Mouse (Mus musculus) layer of hippocampus, adult 9-10 months (tissue): ENCODE data around the gene Cabp4.

Experiments
- DNase-seq: peaks from one replicate; pipeline ENCODE4 v3.0.0; 2022; ENCODE audit warnings: low spot score

Cabp4 gene

DNA sequence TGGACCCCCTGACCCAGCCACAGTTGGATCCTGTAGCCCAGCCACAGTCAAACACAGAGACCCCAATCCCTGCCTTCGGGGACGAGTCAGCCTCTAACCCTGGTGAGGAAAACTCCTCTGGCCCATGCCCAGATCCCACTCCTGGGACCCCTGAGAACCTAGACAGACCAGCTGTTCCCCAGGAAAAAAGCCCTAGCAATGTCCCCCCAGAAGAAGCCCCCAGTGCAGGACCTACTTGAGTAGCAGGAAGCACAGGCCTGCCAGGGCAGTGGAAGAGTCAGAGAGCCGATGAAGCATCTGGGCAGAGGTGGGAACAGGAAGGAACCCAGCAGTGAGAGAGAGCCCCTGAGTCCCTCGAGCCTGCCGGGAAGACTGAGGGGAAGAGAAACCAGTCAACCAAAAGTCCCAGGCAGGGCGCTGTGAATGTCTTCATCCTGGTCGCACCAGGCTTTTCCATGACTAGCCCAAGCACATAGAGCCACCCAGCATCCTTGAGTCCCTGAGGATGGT lies at the start of gene Cabp4:
Cabp4 (minus strand) TSS at position 275 of the 510 bp plus-strand sequence.
- DNase-seq = no peak

GRCm38 (mm10) chr19:4193129-4193528 lies 49.3 kb upstream of the Cabp4 start:
- no peak for DNase-seq

DNA sequence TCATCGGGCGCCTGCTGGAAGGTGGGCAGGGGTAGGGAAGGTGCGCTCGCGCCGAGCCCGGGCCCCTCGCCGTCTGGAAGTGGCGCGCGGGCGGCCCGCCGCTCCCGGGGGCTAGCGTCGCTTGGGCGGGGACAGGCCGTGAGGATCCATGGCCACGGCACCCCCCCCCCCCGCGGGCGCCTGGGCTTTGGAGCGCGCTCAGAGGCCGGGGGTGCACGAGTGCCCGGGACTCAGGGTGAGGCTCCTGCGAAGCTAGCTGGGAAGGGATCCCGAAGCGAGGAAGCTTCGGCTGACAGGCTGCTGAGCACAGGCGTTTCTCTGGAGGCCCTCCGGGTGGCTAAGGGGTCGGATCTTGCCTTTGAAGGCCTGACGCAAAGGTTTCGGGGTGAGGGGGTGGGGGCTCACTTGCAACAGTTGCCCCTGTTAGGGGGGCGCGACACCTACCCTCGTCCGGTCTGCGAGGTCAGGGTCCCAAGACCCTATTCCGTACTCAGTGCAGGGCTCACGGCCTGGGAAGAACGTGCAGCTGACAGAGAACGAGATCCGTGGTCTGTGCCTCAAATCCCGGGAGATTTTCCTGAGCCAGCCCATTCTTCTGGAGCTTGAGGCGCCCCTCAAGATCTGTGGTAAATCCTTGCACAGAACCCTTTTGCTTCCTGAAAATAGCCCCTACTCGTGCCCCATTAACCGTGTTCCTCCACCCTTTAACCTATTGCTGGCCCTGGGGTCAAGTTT lies 48.6 kb upstream of the Cabp4 start:
- DNase-seq = no peak

DNA sequence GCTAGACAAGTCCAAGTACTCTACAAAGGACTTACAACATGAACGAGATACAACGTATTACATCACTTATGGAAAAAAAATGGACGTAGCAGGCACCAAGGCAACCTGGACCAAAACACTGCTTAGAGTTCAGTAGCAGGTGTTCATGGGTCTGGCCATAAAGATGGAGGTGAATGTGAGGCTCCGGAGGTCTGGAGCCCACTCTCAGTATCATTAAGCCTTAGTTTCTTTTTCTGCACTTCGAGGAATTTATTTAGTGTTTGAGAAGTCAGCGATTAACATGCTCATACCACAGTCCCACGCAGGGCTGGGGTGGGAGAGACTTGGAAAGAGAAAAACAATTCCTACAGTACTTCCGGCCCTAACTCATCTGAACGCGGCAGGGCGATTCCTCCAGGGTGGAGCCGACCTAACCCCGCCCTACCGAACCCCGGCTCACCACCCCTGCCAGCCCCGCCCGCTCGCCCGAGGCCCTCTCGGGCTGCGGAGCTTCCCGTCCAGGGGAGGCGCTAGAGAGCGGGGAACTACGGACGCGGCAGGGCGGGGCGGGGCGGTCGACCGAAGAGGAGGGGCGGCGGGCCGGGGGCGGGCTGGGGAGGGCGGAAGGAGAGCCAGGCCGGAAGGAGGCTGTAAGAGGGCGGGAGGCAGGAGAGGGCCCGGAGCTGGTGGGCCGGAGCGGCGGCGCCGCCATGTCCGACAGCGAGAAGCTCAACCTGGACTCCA lies 47.9 kb upstream of the Cabp4 start, which contains the start of gene Ppp1ca:
Ppp1ca (plus strand) TSS at position 538 of the 723 bp plus-strand sequence.
- DNase-seq = peak; percentile 77

DNA sequence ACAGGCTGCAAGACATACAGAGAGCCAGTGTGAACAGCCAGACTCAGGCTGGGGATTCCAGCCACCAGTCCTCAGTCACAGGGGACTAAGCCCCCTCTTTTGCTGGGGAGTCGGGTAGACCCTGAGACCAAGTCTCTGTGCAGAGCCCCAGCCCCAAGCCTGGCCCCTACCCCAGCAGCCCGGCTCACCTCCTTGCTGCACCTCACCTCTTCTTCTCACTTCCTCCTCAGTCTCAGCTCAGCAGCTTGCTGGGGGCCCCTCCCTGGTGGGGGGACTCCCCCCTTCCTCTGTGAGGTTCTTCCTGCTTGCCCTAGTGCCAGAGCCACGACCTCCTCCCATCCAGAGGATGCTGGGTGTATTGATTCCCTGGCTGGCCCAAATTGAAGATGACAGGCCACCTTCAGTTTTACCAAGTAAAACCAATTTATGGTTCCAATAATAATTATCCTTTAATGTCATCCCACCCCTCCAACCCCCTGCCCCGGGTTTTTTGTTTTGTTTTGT lies 47.0 kb upstream of the Cabp4 start, which contains the start of gene Tbc1d10c:
Tbc1d10c (minus strand) TSS at position 454 of the 504 bp plus-strand sequence.
- DNase-seq = no peak

GRCm38 (mm10) chr19:4189051-4189620 lies 45.3 kb upstream of the Cabp4 start:
- DNase-seq = no peak

- DNase-seq = no peak
Observed at GRCm38 (mm10) chr19:4187303-4187702, 43.5 kb upstream of the Cabp4 start.

DNA sequence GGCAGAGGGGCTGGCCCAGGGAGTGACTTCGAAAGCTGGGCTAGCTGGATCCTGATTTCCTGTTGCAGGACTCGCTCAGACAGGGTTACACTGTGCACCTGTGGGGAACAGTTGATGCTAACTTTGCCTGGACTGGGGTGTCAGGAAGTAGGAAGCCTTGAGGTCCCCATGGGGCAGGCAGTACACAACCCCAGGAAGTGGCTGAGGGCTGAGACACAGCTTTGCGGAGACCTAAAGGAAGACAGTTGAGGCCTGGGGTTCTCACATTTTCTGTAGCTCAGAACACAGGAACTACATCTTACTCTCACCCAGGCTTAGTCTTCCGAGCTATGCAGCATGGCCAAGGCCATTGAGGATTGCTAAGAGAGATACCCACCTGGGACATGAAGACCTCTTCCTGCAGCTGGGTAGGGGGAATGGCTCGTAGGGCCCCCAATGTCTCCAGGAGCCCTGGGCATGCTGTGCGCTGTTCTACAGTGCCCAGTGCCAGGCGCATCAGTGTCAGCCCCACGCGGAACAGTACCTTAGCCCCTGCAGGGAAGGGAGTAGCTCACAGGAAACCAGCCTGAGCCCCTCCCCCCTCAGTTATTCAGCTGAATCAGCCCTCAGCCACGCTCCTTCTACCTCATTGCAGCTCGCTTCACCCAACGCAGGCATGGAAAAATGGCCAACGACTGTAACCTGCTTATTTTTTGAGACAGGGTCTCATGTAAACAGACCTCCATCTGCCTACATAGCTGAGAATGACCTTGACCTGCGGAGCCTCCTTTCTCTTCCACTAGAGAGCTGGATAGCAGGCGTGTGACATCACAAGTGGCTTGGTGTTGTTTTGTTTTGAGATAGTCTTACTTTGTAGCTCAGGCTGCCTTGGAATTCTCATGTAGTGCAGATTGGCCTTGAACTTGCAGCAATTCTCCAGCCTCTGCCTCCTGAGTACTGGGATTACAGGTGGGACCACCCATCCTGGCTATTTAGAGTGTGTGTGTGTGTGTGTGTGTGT lies 41.4 kb upstream of the Cabp4 start:
- DNase-seq = no peak

GRCm38 (mm10) chr19:4183689-4184088 lies 39.9 kb upstream of the Cabp4 start:
- DNase-seq = no peak

GRCm38 (mm10) chr19:4181892-4182291 lies 38.1 kb upstream of the Cabp4 start:
- no peak for DNase-seq

GRCm38 (mm10) chr19:4180411-4180810 lies 36.6 kb upstream of the Cabp4 start:
- no peak for DNase-seq

- no peak for DNase-seq
Observed at GRCm38 (mm10) chr19:4175368-4175947, 31.6 kb upstream of the Cabp4 start, which contains the start of gene Carns1. Carns1 (minus strand) TSS chr19:4175479.

DNA sequence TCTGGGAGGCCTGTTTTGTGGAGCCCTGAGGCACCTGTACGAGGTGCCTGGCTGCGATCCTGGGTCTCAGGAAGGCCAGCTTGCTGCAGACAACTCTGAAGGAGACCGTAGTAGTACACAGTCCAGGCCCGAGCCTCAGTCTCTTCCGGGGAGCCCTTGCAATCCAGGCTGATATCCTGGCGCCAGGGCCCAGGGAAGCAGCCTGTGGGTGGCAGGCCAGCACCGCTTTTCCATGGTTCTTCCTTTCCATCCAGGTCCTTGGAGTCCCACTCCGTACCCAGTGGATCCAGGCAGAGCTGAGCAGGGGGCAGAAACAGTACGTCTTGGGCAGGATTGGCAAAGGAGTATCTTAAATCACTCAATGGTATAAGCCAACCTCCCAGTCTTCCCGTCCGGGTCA lies 29.1 kb upstream of the Cabp4 start:
- DNase-seq = no peak

DNA sequence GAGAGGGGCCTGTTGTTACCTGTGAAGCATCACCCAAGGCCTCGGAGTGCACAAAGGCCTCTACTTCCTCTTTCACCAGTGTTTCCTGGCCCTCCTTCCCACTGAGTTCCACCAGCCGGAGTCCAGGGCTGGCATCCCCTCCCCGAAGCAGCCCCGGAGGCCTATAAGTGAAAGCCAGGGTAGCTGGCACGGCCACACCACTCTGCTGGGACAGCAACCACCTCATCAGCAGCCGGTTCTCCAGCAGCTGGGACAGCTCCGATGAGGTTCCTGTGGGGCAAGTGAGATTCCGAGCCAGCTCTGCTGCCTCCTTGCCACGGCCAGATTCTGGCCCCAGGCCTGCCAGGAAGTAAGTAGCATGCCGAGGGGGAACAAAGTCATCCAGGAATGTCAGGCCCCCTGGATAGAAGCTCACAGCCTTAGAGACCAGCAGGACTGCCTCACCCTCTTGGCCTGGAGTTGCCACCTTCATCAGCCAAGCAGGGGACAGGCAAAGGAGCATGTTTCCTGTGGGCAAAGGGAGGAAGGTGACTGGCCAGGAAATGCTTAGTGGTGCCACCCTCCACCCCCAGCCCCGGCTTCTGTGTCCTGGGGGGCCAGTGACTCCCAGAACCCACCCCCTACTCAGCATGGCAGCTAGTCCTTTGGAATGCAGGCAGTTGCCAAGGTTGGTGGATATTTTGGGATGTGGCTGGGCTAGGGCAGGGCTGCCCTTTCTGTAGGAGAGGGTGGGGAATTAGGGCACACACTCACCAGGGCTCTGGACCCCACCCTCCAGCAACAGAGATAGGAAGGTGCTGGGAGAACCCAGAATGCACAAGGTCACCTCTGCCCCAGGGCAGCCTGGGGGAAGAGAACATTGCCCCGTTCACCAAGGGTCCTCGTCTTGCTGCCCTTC lies 27.8 kb upstream of the Cabp4 start:
- DNase-seq = no peak

GRCm38 (mm10) chr19:4170723-4171392 lies 27.0 kb upstream of the Cabp4 start:
- no peak for DNase-seq

DNA sequence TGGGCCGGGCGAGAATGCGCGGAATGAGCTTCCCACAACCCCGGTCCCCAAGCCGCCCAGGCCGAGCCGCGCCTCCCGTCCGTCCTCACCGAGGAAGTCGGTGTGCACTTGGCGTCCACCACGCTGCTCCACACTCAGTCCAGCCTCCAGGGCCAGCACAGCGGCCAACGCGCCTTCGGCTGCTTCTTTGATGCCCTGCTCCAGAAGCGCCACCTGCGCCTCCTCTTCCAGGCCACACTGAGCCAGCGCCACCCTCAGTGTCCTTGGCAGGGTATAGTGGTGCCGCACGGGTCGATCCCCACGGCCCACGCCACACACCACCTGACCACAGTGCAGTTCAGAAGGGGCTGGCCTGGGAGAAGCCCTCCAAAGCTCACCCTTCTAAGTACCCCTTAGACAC lies 26.0 kb upstream of the Cabp4 start:
- no peak for DNase-seq

- DNase-seq = peak; percentile 99
Observed at GRCm38 (mm10) chr19:4169378-4169784, 25.5 kb upstream of the Cabp4 start.

- no peak for DNase-seq
Observed at GRCm38 (mm10) chr19:4166678-4167476, 23.0 kb upstream of the Cabp4 start.
